Mouse (Mus musculus) brain, embryonic 14.5 days (tissue): Measurements from ENCODE around the gene BC017158.

Experiments
- CTCF ChIP-seq: fragments of 200-500 bp; IDR thresholded peaks from 2 replicates; pipeline ENCODE4 v1.5.1; 2012; ENCODE audit warnings: inconsistent platforms, mild to moderate bottlenecking, moderate library complexity, borderline replicate concordance; ENCODE audit not compliant: insufficient read depth, insufficient read length; ENCODE audit errors: extremely low read depth
- POLR2A ChIP-seq: fragments of 200-500 bp; IDR thresholded peaks from 2 replicates; pipeline ENCODE4 v1.6.1; 2012; ENCODE audit warnings: mild to moderate bottlenecking, inconsistent platforms, borderline replicate concordance; ENCODE audit not compliant: poor library complexity, insufficient read depth, insufficient read length, severe bottlenecking; ENCODE audit errors: extremely low read depth

DNA sequence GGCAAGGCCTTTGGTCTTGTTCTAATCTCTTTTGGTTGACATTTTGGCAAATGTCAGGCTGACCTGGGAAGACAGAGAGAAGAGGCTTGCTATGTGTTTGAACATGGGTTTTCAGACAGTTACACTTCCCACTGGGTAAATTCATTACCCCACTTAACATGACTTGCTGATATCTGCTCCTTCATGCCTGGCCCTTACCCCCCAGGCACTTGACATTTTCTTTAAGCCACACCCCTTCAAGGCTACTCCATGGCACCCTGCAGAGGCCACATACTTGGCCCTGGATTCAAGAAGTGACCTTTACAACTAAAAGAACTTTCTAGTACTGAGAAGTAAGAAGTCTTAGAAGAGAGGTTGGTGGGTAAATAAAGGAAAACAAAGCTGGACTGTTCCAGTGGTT is 9.9 kb upstream of the BC017158 start:
- TF ChIP-seq CTCF, result no peak
- no peak for TF ChIP-seq POLR2A
